Mouse (Mus musculus) gastrocnemius, postnatal 4 days (tissue): Measurements from ENCODE around the gene H2-Oa. TPM values are rescaled to one million over a fixed set of nuclear protein-coding genes. Genes with fewer than 3 reads are reported as not detected.

Source experiments
- DNase-seq, 2 experiments: peaks; one replicate each; pipeline ENCODE4 v3.0.0; 2021 to 2022; ENCODE audit warnings: low spot score in 2 of 2, mixed read lengths in 2 of 2
- total RNA-seq, 2 experiments: library from RNA; stranded (reverse); gene quantifications; 2 replicates each; pipeline ENCODE4 v1.2.3; 2021

The H2-Oa gene
- total RNA-seq, 2 experiments from 2014 or later, result not detected

DNA sequence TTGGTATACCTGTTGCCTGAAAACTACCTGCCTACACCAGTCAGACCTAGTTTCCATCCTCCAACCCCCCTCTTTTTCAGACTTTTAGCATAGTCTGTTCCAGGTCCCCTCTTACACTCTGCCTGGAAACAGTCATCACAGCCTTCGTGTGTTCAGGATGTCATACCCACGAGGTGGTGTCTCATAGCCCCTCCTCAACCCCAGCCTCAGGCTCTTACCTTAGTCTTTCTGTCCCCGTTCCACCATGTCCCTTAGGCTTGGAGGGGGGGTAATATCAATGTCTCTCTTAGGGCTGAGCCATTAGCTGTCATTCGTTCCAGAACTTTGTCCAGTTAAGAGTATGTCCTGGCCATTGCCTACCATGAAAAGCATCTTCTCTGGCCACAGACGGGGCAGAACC is 9.0 kb downstream of the H2-Oa start:
- no peak for DNase-seq

DNA sequence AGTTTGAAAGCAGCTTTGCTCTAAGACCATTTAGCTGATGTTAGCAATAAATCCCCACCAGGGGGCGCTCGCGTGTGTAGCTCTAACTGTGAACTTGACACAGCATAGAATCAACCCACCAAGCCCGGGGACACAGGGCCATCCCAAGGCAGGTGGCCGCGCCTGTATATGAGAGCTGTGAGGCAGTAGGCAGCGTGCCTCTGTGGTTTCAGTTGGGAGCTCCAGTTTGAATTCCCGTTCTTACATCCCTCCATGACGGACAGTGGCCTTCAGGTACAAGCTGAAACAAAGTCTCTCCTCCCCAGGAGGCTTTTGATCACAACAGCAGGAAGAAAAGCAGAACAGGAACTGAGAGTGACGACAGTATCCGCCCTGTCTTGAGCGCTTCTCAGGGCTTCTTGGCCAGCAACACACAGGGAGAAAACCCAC is 9.5 kb downstream of the H2-Oa start:
- DNase-seq, result peak; percentile 93 to 95

DNA sequence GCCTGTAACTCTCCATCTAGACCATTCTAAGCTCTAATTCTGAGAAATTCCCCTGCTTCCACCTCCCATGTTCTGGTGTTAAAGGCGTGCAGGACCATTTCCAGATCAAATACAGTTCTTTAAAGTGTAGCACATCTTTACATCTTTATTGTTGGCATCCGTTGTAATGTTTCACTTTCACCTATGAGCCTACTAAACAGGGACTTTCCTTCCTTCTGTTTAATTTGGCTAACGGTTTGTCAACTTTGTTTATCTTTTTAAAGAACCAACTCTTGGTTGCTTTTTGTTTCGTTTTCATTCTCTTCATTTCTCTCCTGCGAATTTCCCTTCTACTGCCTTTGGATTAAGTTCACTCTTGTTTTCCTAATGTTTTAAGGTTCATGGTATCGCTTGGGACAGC is 10.7 kb downstream of the H2-Oa start:
- no peak for DNase-seq

DNA sequence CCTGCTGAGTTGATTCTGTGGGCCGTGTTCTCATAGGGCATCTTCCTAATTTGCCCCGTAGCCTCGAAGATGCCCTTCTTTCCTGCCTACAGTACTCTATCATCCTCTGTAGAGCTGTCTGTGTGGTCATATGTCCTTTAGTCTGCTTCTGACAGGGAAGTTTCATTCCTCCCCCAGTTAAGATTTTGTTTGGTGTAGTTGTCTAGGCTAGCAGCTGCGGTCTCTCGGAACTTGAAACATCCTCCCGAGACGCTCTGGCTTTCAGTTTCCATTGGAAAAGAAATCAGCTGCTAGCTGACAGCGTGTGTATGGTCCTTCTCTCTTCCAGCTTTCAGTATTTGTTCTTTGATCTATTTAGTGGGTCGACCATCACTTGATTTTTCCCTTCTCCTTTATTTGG is 12.7 kb downstream of the H2-Oa start:
- DNase-seq, result no peak

DNA sequence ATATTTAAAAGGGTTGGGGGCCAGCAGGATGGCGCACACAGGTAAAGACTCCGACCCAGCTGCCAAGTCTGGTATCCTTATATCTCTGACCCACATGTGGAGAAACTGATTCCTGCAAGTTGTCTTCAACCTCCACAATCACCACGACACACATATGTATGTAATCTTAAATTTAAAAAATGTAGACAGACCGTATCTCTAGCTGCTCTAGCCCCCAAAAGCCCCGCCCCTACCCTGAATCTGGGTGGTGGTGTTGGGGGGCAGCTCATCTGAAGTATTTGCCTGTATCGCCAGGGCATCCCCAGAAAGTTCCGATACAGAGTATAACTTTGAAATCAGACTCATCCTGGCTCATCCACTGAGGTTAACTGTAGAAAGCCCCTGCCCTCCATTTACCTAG is 14.4 kb downstream of the H2-Oa start:
- no peak for DNase-seq

DNA sequence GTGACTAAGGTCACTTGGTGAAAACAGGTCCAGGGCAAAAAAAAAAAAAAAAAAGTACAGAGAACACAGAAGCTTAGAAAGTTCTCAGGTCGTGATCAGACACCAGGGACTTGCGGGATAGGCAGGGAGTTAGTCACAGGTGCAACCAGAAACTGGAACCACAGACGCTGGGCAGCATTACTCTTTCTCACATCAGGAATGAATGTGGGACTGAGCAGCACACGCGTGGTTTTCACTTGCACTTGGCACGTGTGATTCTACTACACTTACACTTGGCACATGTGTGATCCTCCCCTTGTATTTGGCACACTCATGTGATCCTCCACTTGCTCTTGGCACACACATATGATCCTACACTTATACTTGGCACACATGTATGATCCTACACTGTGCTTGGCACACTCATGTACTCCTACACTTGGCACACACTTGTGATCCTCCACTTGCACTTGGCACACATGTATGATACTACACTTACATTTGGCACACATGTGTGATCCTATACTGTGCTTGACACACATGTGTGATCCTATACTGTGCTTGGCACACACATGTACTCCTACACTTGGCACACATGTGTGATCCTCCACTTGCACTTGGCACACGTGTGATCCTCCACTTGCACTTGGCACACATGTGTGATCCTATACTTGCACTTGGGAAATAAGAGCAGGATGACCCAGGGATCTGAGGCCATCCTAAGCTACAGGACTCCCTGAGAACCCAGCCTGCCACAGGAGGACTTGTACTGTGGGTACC is 15.1 kb downstream of the H2-Oa start:
- DNase-seq, result no peak

DNA sequence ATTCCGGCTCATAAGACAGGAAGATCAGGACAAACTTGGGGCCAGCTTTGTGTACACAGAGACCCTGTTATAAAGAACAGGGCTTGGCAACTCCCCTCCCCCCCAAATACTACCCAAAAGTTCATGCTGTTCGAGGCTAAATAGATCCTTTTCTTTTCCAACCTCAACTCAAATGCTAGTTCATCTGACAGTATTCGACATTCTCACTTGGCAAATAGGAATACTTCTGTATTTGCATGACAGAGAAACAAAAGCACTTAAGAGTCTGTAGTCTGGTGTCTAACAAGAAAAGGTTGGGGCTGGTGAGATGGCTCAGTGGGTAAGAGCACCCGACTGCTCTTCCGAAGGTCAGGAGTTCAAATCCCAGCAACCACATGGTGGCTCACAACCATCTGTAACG is 16.3 kb downstream of the H2-Oa start:
- no peak for DNase-seq

DNA sequence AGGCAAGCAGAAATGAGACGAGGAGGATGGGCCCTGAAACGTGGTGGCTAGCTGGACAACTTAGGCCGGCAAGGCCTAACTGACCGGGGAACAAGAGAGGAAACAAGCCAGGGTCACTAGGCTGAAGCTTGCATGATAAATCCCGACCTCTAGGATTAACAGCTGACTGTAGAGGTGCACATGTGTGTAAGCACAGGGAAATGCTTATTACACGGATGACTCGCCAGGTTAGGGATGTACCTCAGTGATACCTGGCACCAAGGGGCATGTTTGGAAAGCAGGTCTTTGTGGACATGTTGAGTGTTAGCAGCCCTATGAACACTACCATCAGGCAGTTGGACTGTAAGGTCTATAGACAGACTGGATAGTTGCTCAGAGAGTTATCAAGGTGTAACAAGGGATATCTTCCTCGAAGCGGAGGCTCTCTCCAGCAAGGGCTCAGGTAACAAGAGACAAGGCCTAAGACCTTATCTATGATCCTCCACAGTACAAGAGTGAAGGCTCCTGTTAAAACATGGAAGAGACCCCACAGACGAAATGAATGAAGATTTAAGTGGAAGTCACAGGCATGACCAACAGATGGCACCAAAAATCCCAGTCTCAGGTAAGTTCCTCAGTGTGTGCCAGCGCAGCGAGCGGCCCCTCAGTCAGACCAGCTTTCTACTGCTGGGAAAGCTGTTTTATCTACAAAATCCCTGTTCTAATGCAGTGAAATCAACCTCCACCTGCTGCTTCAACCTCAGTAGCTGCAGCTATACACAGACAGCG is 17.1 kb downstream of the H2-Oa start:
- no peak for DNase-seq

DNA sequence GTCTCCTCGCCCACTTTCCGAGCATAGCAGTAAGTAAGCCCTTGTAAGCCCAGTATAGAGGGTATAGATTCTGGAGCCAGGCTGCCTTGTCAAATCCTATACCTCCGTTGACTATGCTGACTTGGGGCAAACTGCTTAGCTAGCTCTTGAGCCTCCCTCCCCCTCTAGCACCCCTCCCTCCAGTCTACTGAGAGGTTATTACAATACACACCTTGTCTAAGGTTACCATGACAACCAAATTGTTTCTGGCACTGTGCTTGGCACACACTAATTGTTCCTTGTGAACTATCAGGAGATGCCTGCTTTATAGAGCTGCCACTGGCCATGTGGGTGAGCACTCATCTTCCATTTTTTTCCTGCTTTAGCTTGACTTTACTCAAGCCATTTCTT is 17.7 kb downstream of the H2-Oa start:
- no peak for DNase-seq

DNA sequence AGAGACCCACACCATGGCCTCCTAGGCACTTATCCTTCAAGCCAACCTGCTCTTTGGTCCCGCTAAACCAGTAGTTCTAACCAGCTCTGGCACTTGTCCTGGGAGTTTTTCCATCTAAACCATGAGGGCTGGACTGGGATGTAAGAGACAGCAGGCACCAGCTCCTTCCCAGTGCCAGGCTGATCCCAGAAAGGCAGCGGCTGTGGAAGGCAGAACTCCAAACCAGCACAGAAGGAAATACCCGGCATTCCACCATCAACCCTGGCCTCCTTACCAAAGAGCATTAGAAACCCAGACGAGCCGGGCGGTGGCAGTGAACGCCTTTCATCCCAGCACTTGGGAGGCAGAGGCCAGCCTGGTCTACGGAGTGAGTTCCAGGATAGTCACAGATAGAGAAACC is 18.2 kb downstream of the H2-Oa start:
- DNase-seq, result no peak

DNA sequence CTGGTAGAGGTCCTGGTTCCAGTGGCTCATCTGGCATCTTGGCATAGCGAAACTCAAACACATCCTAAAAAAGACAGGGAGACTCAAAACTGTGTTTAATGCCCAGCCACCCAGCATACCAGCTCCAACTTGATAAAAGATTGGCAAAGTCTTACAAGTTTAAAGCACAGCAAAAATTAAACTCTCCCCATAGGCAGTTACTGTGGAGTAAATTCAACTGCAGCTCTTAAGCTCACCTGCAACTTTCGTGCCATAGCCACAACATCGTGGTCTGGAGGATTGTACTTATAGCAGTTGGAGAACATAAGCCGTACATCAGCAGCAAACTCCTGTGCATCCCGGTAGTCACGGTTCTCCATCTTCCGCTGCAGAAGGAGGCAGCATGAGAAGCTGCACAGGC is 22.0 kb downstream of the H2-Oa start:
- no peak for DNase-seq

DNA sequence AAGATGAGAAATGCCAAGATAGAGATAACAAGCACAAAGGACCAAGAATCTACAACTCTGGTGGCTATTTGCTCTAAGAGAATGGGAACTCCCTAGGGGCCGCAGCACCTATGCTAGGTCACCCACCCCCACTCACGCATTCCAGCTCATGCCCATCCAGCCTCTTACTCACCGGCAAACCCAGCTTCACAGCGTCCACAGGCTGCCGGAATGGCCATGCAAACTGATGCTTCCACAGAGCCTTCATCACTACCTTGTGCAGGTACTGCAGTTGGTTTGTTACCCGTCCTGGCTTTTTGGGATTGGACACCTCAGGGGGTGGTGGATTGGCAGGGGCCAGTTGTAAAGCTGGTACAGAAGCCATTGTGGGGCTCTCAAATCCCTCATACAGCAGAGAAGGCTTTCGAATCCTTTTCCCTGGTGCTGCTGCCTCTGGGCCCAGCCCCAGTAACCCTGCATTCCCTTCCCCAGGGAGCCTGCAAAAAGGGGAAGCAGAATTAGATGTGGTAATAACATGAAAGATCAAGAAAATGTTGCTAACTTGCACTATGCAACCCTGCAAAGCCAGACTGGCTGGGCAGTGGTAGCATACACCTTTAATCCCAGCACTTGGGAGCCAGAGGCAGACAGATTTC is 24.7 kb downstream of the H2-Oa start:
- DNase-seq, result no peak

DNA sequence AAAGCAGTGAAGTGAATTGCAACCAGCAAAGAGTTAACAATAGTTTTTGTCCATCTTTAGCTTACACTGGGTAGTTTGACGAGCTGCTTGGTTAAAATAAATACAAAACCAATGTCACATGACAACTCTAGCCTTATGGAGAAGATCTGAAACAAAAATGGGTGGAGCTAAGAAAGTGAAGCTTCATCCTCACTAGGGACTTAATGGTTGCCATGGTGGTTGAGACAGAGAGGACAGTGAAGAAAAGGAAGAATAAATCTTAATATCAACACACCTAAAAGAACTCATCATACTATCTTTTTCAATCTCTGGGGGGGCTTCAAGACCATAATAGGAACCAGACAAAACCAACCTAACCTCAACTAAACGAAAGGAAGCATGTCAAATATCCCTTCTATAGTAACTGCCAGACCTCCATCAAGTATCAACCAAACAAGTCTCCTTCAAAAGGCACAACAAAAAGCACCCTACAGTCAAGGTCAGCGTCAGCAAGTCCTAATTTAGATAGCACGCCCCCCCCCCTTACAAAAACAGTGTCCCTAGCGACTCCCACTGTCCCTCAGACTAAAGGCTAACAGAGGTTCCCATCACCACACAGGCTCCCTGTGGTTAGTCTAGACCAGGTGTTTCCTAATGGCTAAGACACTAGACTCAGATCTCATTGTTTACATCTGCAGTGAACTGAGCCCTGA is 25.4 kb downstream of the H2-Oa start:
- no peak for DNase-seq

DNA sequence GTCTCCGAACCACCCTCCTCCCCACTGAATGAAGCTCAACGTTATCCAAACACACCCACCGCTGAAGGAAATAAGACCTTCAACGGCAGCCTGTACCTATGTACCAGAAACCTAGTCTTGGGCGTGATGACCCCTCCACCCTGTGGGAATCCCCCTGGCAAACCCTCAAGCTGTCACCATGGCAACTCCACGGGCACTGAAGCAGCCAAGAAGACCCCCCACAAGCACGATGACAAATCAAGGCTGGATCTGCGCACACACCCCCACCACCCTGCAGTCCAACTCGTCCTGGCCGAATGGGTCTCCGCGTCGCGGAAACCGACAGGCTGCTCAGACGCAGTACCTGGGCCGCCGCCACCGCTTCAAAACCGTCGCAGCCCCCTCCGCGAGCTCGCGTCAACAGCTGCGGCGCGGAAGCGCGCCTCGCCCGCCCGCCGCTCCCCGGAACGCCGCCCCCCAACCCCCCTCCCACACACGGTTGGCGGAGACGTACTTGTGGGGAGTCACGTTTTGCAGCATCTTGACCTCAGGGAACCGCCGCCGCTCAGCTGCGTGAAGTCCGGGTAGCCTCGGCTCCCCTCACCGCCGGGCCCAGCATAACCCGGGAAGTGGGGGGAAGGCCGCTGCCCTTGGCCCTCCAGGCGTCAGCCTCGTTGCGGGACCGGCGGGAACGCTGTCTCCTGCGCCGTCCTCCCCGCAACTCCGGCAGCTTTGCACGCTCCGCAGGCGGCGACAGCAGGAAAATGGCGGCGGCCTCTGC is 26.2 kb downstream of the H2-Oa start:
- peak in 1 of 2 experiments; percentile 54 for DNase-seq

DNA sequence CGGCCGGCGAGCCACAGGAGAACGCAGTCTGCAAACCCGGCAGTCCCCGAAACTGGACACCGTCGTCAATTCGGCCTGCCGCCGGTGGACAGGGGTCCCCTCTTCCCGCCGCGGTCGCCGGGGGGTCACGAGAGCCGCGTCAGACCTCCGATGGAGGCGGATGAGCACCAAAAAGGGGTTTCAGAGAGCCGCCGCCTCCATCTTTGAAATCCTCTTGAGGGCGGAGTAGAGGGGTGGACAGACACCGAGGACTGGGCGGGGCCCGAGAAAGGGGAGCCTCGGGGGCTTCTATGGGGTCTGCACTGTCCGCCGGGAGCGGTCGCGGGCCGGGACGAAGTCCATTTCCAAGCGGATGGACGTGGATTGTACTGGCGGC is 26.7 kb downstream of the H2-Oa start:
- DNase-seq, result peak in 1 of 2 experiments; percentile 52

DNA sequence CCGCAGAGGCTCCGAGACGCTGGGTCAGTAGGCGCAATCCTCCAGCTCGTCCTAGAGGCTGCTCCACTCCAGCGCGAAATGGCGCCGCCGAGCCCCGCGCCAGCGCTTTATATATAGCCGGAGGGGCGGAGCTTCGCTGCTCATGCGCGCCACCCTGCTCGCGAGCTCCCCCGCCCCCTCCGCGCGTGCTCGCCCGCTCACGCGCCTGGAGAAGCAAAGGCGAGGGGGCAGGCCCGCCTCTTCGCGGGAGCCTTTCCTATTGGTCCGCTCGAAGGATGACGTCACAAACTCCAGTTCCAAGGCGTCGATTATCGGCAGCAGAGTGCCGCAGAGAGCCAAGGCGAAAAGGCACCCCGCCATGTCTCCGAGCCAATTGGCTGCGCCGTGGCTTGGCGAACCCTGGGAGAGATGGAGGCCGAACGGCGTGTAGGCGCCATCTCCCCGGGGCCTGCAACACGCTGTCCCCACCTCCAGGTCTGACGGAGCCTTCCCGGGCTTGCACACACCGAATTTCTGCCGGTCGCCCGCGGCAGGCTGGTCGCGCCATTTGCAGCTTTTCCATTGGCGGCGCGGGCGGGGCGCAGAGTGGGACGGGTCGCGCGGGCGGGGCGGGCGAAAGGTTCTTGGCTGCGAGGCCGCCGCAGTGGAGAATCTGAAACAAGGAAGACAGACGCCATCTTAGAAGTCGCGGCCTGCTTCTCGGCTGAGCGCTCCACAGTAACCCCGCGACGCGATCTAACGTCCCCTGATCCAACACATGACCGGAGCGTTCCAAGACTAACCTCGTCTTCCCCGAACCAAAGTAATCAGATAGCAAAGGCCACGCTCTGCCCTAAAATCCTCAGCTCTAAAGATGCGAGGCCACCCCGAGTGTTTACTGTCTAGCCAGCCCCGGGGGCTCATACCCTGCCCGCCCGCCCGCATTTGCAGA is 27.4 kb downstream of the H2-Oa start, which contains the start of gene H2-DMa:
TSS of gene H2-DMa (plus strand) at position 293 of the 931 bp plus-strand sequence.
- peak; percentile 98 for DNase-seq

DNA sequence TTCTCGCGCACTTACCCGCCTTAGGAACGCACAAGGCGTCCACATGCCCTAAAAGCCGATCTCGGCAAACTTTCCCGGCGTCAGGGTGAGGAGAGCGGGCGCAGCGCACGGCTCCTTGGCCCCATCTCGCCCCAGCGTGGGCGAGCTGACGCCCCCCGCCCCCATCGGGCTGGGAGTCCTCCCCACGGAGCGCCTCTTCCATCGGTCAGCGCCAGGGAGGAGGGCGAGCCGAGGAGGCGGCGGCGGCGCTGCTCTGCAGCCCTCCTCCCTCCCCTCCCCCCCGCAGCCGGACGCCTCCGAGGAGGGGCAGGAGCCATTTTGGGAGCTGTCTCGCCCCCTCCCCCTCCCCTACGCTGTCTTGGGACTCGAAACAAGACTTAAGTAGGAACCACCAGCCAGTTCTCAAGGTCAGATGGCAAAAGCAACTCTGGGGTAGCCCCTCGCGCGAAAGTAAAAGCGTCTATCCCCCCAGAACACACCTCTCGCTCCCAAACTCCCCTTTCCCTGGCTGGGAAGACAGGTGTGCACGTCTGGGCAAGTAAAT is 28.1 kb downstream of the H2-Oa start:
- peak; percentile 84 to 92 for DNase-seq

DNA sequence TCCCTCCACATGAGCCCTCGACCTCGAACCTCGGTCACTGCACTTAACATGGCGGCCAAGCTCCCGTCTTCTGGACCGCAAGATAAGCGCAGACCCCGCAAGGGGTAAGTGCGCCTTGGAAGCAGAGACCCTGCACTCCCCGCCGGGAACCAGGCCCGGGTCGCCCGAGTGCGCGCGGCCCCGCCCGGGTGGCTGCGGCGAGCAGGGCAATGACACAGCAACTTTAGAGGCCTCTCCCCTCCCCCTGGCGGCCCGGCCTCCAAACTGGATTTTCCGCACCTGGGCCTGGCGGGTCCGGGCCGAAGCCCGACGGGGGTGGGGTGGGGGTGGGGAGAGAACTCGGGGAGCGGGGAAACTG is 28.7 kb downstream of the H2-Oa start:
- peak; percentile 81 to 89 for DNase-seq

DNA sequence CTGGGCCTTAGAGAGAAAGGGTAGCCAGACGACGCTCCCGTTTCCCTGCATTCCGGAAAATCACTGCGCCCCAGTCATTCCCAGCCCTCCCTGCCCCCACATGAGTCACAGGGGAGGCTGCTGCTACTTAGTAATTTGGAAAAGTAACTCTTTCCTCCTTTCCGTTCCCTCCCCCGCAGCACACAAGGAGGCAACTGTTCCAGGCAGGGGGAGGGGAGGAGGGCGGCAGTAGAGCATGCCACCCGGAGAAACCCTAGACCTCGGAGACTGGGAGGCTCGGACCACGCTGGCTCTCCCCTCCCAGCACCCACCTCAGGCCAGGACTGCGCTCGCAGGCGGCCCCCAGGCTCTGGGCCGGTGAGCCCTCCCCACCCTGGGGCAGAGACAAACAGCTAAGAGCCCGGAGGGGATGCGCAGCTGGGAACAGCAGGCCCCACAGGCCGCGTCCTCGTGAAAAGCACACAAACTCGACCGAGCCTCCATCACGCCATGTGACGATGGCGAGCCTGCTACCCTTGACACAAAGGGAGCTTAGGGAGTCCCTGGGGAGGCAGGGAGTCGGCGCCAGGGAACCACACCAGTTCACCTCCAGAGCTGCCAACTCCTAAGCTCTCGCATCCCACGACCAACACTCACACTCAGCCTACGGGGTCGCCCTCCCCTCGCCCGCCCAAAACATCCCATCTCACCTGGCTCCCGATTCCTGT is 29.2 kb downstream of the H2-Oa start:
- DNase-seq, result peak; percentile 69 to 89
